Mouse (Mus musculus): ENCODE measurements around the gene Fga. TPM values are rescaled to one million over a fixed set of nuclear protein-coding genes. Genes with fewer than 3 reads are reported as not detected.

The Fga gene
- not detected for total RNA-seq (2021)
- 0.73 TPM in 1 of 2 replicates, not detected in the other for polyA plus RNA-seq (2012; rRNA removed)
- long read RNA-seq: 0 reads

GRCm38 (mm10) chr3:83025475-83026301, at the start of gene Fga:
Gene Fga (plus strand): TSS chr3:83026076.
- Histone ChIP-seq H3K4me3 (no peak within 1 kb of the TSS), H3K27ac (no peak within 1 kb of the TSS), H3K79me2 (replicated peaks; ENCODE audit: control insufficient read depth, insufficient read depth, low read length) (no peaks in the 10 kb centered on the region), H3K9ac (ENCODE audit: low read depth, low read length) (no peak within 1 kb of the TSS), H3K4me1 (ENCODE audit: control insufficient read depth, insufficient read depth, low read length) (no peaks in the 10 kb centered on the region), H3K36me3 (ENCODE audit: control insufficient read depth, insufficient read depth, low read length) (no peaks in the 10 kb centered on the region), H3K27me3 (ENCODE audit: control insufficient read depth, insufficient read depth, low read length) (no peaks in the 10 kb centered on the region)
- WGBS: 72% methylated on average over 9 of the region's 9 CpGs
- no peak for TF ChIP-seq EP300 (IDR thresholded peaks at IDR 0.05; ENCODE audit: insufficient read depth, low read depth, low read length)
- no peak for TF ChIP-seq POLR2A (IDR thresholded peaks at IDR 0.05; ENCODE audit: insufficient read depth, low read depth, low read length)
- TF ChIP-seq CTCF (IDR thresholded peaks at IDR 0.05): no peak
- no peak for DNase-seq
- intact Hi-C loops (cut with DNase I): no loop called here

- no peak overlapping the region for H3K27ac ChIP-seq
- intact Hi-C loops (cut with DNase I): no loop called here
Observed at GRCm38 (mm10) chr3:82980818-82981217, 45.1 kb upstream of the Fga start.

GRCm38 (mm10) chr3:82981861-82982260, 44.0 kb upstream of the Fga start:
- no peak overlapping the region for H3K4me3 ChIP-seq
- no peak for DNase-seq
- H3K27ac ChIP-seq: no peak overlapping the region
- no peaks in the 10 kb centered on the region for H3K27me3 ChIP-seq (ENCODE audit: control insufficient read depth, insufficient read depth, low read length)
- no peaks in the 10 kb centered on the region for H3K79me2 ChIP-seq (replicated peaks; ENCODE audit: control insufficient read depth, insufficient read depth, low read length)
- TF ChIP-seq EP300 (IDR thresholded peaks at IDR 0.05; ENCODE audit: insufficient read depth, low read depth, low read length) (no peak), POLR2A (IDR thresholded peaks at IDR 0.05; ENCODE audit: insufficient read depth, low read depth, low read length) (no peak), CTCF (IDR thresholded peaks at IDR 0.05) (no peak)
- 56% methylated on average over 8 of the region's 8 CpGs for WGBS
- no peak overlapping the region for H3K9ac ChIP-seq (ENCODE audit: low read depth, low read length)
- no peaks in the 10 kb centered on the region for H3K36me3 ChIP-seq (ENCODE audit: control insufficient read depth, insufficient read depth, low read length)
- intact Hi-C loops (cut with DNase I): no loop called here
- no peaks in the 10 kb centered on the region for H3K4me1 ChIP-seq (ENCODE audit: control insufficient read depth, insufficient read depth, low read length)

More at GRCm38 (mm10) chr3:82980818-82981217, 45.1 kb upstream of the Fga start:
- TF ChIP-seq CTCF (IDR thresholded peaks at IDR 0.05): no peak
- no peak for TF ChIP-seq EP300 (IDR thresholded peaks at IDR 0.05; ENCODE audit: insufficient read depth, low read depth, low read length)
- no peak for TF ChIP-seq POLR2A (IDR thresholded peaks at IDR 0.05; ENCODE audit: insufficient read depth, low read depth, low read length)
- Histone ChIP-seq H3K79me2 (replicated peaks; ENCODE audit: control insufficient read depth, insufficient read depth, low read length) (no peaks in the 10 kb centered on the region), H3K27me3 (ENCODE audit: control insufficient read depth, insufficient read depth, low read length) (no peaks in the 10 kb centered on the region), H3K9ac (ENCODE audit: low read depth, low read length) (no peak overlapping the region), H3K4me3 (no peak overlapping the region), H3K4me1 (ENCODE audit: control insufficient read depth, insufficient read depth, low read length) (no peaks in the 10 kb centered on the region), H3K36me3 (ENCODE audit: control insufficient read depth, insufficient read depth, low read length) (no peaks in the 10 kb centered on the region)
- WGBS: 65% methylated on average over 6 of the region's 6 CpGs
- peak in 1 of 2 experiments; percentile 20 for DNase-seq

GRCm38 (mm10) chr3:82984840-82985239, 41.0 kb upstream of the Fga start:
- no peak for DNase-seq
- 69% methylated on average over 2 of the region's 2 CpGs for WGBS
- no peaks in the 10 kb centered on the region for H3K79me2 ChIP-seq (replicated peaks; ENCODE audit: control insufficient read depth, insufficient read depth, low read length)
- TF ChIP-seq CTCF (IDR thresholded peaks at IDR 0.05) (peak; percentile 71), EP300 (IDR thresholded peaks at IDR 0.05; ENCODE audit: insufficient read depth, low read depth, low read length) (no peak)
- intact Hi-C loops (cut with DNase I): loop anchor here (1.0 kb wide), 1 partner anchor 108 kb away; no protein-coding TSS in a partner anchor
- H3K36me3 ChIP-seq (ENCODE audit: control insufficient read depth, insufficient read depth, low read length): no peaks in the 10 kb centered on the region
- H3K9ac ChIP-seq (ENCODE audit: low read depth, low read length): no peak overlapping the region
- no peak overlapping the region for H3K27ac ChIP-seq
- no peak overlapping the region for H3K4me3 ChIP-seq
- no peaks in the 10 kb centered on the region for H3K4me1 ChIP-seq (ENCODE audit: control insufficient read depth, insufficient read depth, low read length)
- H3K27me3 ChIP-seq (ENCODE audit: control insufficient read depth, insufficient read depth, low read length): no peaks in the 10 kb centered on the region

GRCm38 (mm10) chr3:82991963-82992362, 33.9 kb upstream of the Fga start:
- Histone ChIP-seq H3K4me1 (ENCODE audit: control insufficient read depth, insufficient read depth, low read length) (no peaks in the 10 kb centered on the region), H3K9ac (ENCODE audit: low read depth, low read length) (no peak overlapping the region), H3K27me3 (ENCODE audit: control insufficient read depth, insufficient read depth, low read length) (no peaks in the 10 kb centered on the region), H3K79me2 (replicated peaks; ENCODE audit: control insufficient read depth, insufficient read depth, low read length) (no peaks in the 10 kb centered on the region), H3K4me3 (no peak overlapping the region), H3K27ac (no peak overlapping the region), H3K36me3 (ENCODE audit: control insufficient read depth, insufficient read depth, low read length) (no peaks in the 10 kb centered on the region)
- DNase-seq: no peak
- 61% methylated on average over 12 of the region's 12 CpGs for WGBS
- TF ChIP-seq EP300 (IDR thresholded peaks at IDR 0.05; ENCODE audit: insufficient read depth, low read depth, low read length) (no peak), POLR2A (IDR thresholded peaks at IDR 0.05; ENCODE audit: insufficient read depth, low read depth, low read length) (no peak), CTCF (IDR thresholded peaks at IDR 0.05) (no peak)
- intact Hi-C loops (cut with DNase I): no loop called here

- Histone ChIP-seq H3K79me2 (replicated peaks; ENCODE audit: control insufficient read depth, insufficient read depth, low read length) (no peaks in the 10 kb centered on the region), H3K36me3 (ENCODE audit: control insufficient read depth, insufficient read depth, low read length) (no peaks in the 10 kb centered on the region), H3K27me3 (ENCODE audit: control insufficient read depth, insufficient read depth, low read length) (no peaks in the 10 kb centered on the region), H3K4me1 (ENCODE audit: control insufficient read depth, insufficient read depth, low read length) (no peaks in the 10 kb centered on the region), H3K4me3 (no peak overlapping the region), H3K27ac (no peak overlapping the region), H3K9ac (ENCODE audit: low read depth, low read length) (no peak overlapping the region)
- intact Hi-C loops (cut with DNase I): no loop called here
- TF ChIP-seq CTCF (IDR thresholded peaks at IDR 0.05) (no peak), POLR2A (IDR thresholded peaks at IDR 0.05; ENCODE audit: insufficient read depth, low read depth, low read length) (no peak), EP300 (IDR thresholded peaks at IDR 0.05; ENCODE audit: insufficient read depth, low read depth, low read length) (no peak)
- WGBS: 91% methylated on average over 6 of the region's 6 CpGs
- no peak for DNase-seq
Observed at GRCm38 (mm10) chr3:82992956-82993355, 32.9 kb upstream of the Fga start.

All from heart, adult 2 months (tissue).